Mouse (Mus musculus) cerebral cortex, adult 2 months (tissue): ENCODE results near the gene Olfr1220.

Source experiments
- WGBS: fragments of 180-500 bp; shearing (Covaris S2); methylation state at CpG from one replicate; pipeline ENCODE4 v1.1.7; 2018; 5-methylcytosine and 5-hydroxymethylcytosine counted together

Gene Olfr1220

GRCm38 (mm10) chr2:89106735-89107134, at the start of gene Olfr1220:
Gene Olfr1220, minus strand, starts transcription at chr2:89106835.
- WGBS, result 77% methylated on average over 3 of the region's 3 CpGs

GRCm38 (mm10) chr2:89151460-89151859, 44.8 kb upstream of the Olfr1220 start, which contains the start of gene Olfr1223:
Gene Olfr1223, minus strand, starts transcription at chr2:89151560.
- 84% methylated on average over 1 of the region's 1 CpGs for WGBS

GRCm38 (mm10) chr2:89132954-89133353, 26.3 kb upstream of the Olfr1220 start, which contains the start of gene Olfr1222:
Gene Olfr1222, minus strand, starts transcription at chr2:89133054.
- WGBS, result 76% methylated on average over 3 of the region's 3 CpGs

GRCm38 (mm10) chr2:89117183-89117582, 10.5 kb upstream of the Olfr1220 start, which contains the start of gene Olfr1221:
Gene Olfr1221, minus strand, starts transcription at chr2:89117283.
- WGBS, result 73% methylated on average over 2 of the region's 2 CpGs

- WGBS, result 100% methylated on average over 1 of the region's 1 CpGs
Measured at GRCm38 (mm10) chr2:89093848-89094247, 12.8 kb downstream of the Olfr1220 start.

GRCm38 (mm10) chr2:89083413-89083812, 23.2 kb downstream of the Olfr1220 start, which contains the start of gene Olfr1219:
Gene Olfr1219, minus strand, starts transcription at chr2:89083513.
- 63% methylated on average over 1 of the region's 1 CpGs for WGBS

GRCm38 (mm10) chr2:89061087-89061486, 45.5 kb downstream of the Olfr1220 start, which contains the start of gene Olfr1218:
Gene Olfr1218, minus strand, starts transcription at chr2:89061187.

